Mouse (Mus musculus) hindbrain, embryonic 16.5 days (tissue): ENCODE data around the gene Sept5. TPM values are rescaled to one million over a fixed set of nuclear protein-coding genes. Genes with fewer than 3 reads are reported as not detected.

Experiments used
- ATAC-seq: fragments of 200-750 bp; cut with Nextera tagmentation; 2 replicates; pipeline ENCODE4 v1.8.0; 2017; ENCODE audit warnings: moderate TSS enrichment, moderate library complexity
- H3K27ac ChIP-seq: fragments of 300-500 bp; sonication (generic); 2 replicates; pipeline ENCODE4 v1.5.1; 2014; ENCODE audit warnings: low read depth, mild to moderate bottlenecking, control low read depth, low read length, moderate library complexity
- H3K27me3 ChIP-seq: fragments of 300-500 bp; sonication (generic); replicated peaks from 2 replicates; pipeline ENCODE4 v1.6.1; 2014; ENCODE audit warnings: low read length; ENCODE audit not compliant: control insufficient read depth, insufficient read depth
- H3K36me3 ChIP-seq: fragments of 300-500 bp; sonication (generic); 2 replicates; pipeline ENCODE4 v1.6.1; 2014; ENCODE audit warnings: mild to moderate bottlenecking, low read length, moderate library complexity, mixed read lengths; ENCODE audit not compliant: control insufficient read depth, insufficient read depth
- H3K4me1 ChIP-seq: fragments of 300-500 bp; sonication (generic); 2 replicates; pipeline ENCODE4 v1.6.1; 2014; ENCODE audit warnings: low read depth, low read length; ENCODE audit not compliant: control insufficient read depth, insufficient read depth
- H3K4me2 ChIP-seq: fragments of 300-500 bp; sonication (generic); 2 replicates; pipeline ENCODE4 v1.6.1; 2014; ENCODE audit warnings: mild to moderate bottlenecking, low read length, control low read depth, moderate library complexity
- H3K4me3 ChIP-seq: fragments of 300-500 bp; sonication (generic); 2 replicates; pipeline ENCODE4 v1.5.1; 2014; ENCODE audit warnings: mild to moderate bottlenecking, low read length, control low read depth, moderate library complexity
- H3K9ac ChIP-seq: fragments of 300-500 bp; sonication (generic); 2 replicates; pipeline ENCODE4 v1.6.1; 2014; ENCODE audit warnings: low read depth, mild to moderate bottlenecking, control low read depth, low read length, moderate library complexity
- H3K9me3 ChIP-seq: fragments of 300-500 bp; sonication (generic); 2 replicates; pipeline ENCODE4 v1.6.1; 2014; ENCODE audit warnings: mild to moderate bottlenecking, low read length, moderate library complexity; ENCODE audit not compliant: control insufficient read depth
- WGBS: fragments of 180-500 bp; shearing (Covaris S2); extraction: QIAGEN DNeasy Blood & Tissue Kit; methylation state at CpG from one replicate; pipeline ENCODE4 v1.1.7; 2014; 5-methylcytosine and 5-hydroxymethylcytosine counted together
- polyA plus RNA-seq: library from polyadenylated mRNA; unstranded; fragments of >200 nt; fragmentation: Nextera tagmentation; extraction: Ambion mirVana; gene quantifications from 2 replicates; pipeline ENCODE4 v1.2.1, GENCODE M21; 2015

The Sept5 gene
- polyA plus RNA-seq, 1 experiment from 2014 or later = 249 TPM

- no peak overlapping the region for H3K9ac ChIP-seq
- no peaks in the 10 kb centered on the region for H3K36me3 ChIP-seq
- H3K4me3 ChIP-seq = no peak overlapping the region
- 52% methylated on average over 3 of the region's 3 CpGs for WGBS
- H3K4me1 ChIP-seq = no peaks in the 10 kb centered on the region
- H3K27ac ChIP-seq = no peak overlapping the region
- ATAC-seq = no peak
- H3K4me2 ChIP-seq = no peak overlapping the region
- H3K27me3 ChIP-seq = no peaks in the 10 kb centered on the region
- no peaks in the 10 kb centered on the region for H3K9me3 ChIP-seq
Measured at GRCm38 (mm10) chr16:18636804-18637203, 7.0 kb upstream of the Sept5 start.

GRCm38 (mm10) chr16:18636401-18636800 lies 6.6 kb upstream of the Sept5 start:
- no peaks in the 10 kb centered on the region for H3K27me3 ChIP-seq
- no peaks in the 10 kb centered on the region for H3K4me1 ChIP-seq
- H3K9ac ChIP-seq = no peak overlapping the region
- no peak overlapping the region for H3K27ac ChIP-seq
- H3K4me3 ChIP-seq = no peak overlapping the region
- H3K9me3 ChIP-seq = no peaks in the 10 kb centered on the region
- no peak for ATAC-seq
- WGBS = 80% methylated on average over 5 of the region's 5 CpGs
- no peaks in the 10 kb centered on the region for H3K36me3 ChIP-seq
- H3K4me2 ChIP-seq = no peak overlapping the region

- H3K4me1 ChIP-seq = peaks cover 7% of the 10 kb centered on the region
- no peak overlapping the region for H3K9ac ChIP-seq
- H3K9me3 ChIP-seq = no peaks in the 10 kb centered on the region
- WGBS = 27% methylated on average over 1 of the region's 1 CpGs
- no peak for ATAC-seq
- no peak overlapping the region for H3K4me2 ChIP-seq
- no peaks in the 10 kb centered on the region for H3K36me3 ChIP-seq
- no peak overlapping the region for H3K27ac ChIP-seq
- no peaks in the 10 kb centered on the region for H3K27me3 ChIP-seq
- no peak overlapping the region for H3K4me3 ChIP-seq
Measured at GRCm38 (mm10) chr16:18633333-18633732, 3.6 kb upstream of the Sept5 start.

GRCm38 (mm10) chr16:18632816-18633215 lies 3.1 kb upstream of the Sept5 start:
- Histone ChIP-seq H3K27ac (no peak overlapping the region), H3K4me1 (peaks cover 12% of the 10 kb centered on the region), H3K4me3 (no peak overlapping the region), H3K36me3 (no peaks in the 10 kb centered on the region), H3K4me2 (no peak overlapping the region), H3K27me3 (no peaks in the 10 kb centered on the region), H3K9ac (no peak overlapping the region), H3K9me3 (no peaks in the 10 kb centered on the region)
- no peak for ATAC-seq
- WGBS = 55% methylated on average over 2 of the region's 2 CpGs

- no peak overlapping the region for H3K4me2 ChIP-seq
- WGBS = 49% methylated on average over 3 of the region's 3 CpGs
- no peak overlapping the region for H3K4me3 ChIP-seq
- H3K9me3 ChIP-seq = no peaks in the 10 kb centered on the region
- no peak for ATAC-seq
- H3K27ac ChIP-seq = no peak overlapping the region
- H3K4me1 ChIP-seq = peaks cover 20% of the 10 kb centered on the region
- no peaks in the 10 kb centered on the region for H3K36me3 ChIP-seq
- no peaks in the 10 kb centered on the region for H3K27me3 ChIP-seq
- H3K9ac ChIP-seq = no peak overlapping the region
Measured at GRCm38 (mm10) chr16:18632059-18632458, 2.3 kb upstream of the Sept5 start.

GRCm38 (mm10) chr16:18631141-18631540 lies 1.4 kb upstream of the Sept5 start:
- peaks cover 26% of the 10 kb centered on the region for H3K4me1 ChIP-seq
- no peak overlapping the region for H3K9ac ChIP-seq
- H3K27me3 ChIP-seq = no peaks in the 10 kb centered on the region
- WGBS = 49% methylated on average over 7 of the region's 7 CpGs
- ATAC-seq = no peak
- no peaks in the 10 kb centered on the region for H3K36me3 ChIP-seq
- H3K4me2 ChIP-seq = no peak overlapping the region
- H3K4me3 ChIP-seq = no peak overlapping the region
- peaks cover 2% of the 10 kb centered on the region; the same call in 1 of the 2 replicates for H3K9me3 ChIP-seq
- H3K27ac ChIP-seq = no peak overlapping the region

- 50% methylated on average over 5 of the region's 5 CpGs for WGBS
- ATAC-seq = peak; percentile 7; the same call in 1 of the 2 replicates
- H3K4me3 ChIP-seq = peak overlapping the region; percentile 83
- peak overlapping the region; percentile 85 for H3K27ac ChIP-seq
- H3K9me3 ChIP-seq = peaks cover 2% of the 10 kb centered on the region; the same call in 1 of the 2 replicates
- peaks cover 31% of the 10 kb centered on the region for H3K4me1 ChIP-seq
- peak overlapping the region; percentile 88 for H3K4me2 ChIP-seq
- H3K27me3 ChIP-seq = peaks cover 4% of the 10 kb centered on the region
- peaks cover under 1% of the 10 kb centered on the region; the same call in 1 of the 2 replicates for H3K36me3 ChIP-seq
- peak overlapping the region; percentile 96 for H3K9ac ChIP-seq
Measured at GRCm38 (mm10) chr16:18630291-18630690, 537 bp upstream of the Sept5 start.

GRCm38 (mm10) chr16:18628948-18629340 lies 810 bp downstream of the Sept5 start:
- peak overlapping the region; percentile 85 for H3K27ac ChIP-seq
- no peak; the same call in 1 of the 2 replicates for ATAC-seq
- WGBS = 21% methylated on average over 2 of the region's 2 CpGs

GRCm38 (mm10) chr16:18628206-18628947 lies 1.4 kb downstream of the Sept5 start:
- 44% methylated on average over 7 of the region's 7 CpGs for WGBS
- peaks cover 31% of the 10 kb centered on the region for H3K4me1 ChIP-seq
- peaks cover 20% of the 10 kb centered on the region for H3K36me3 ChIP-seq
- peak overlapping the region; percentile 83 for H3K4me3 ChIP-seq
- peak overlapping the region; percentile 96 for H3K9ac ChIP-seq
- H3K9me3 ChIP-seq = peaks cover 2% of the 10 kb centered on the region; the same call in 1 of the 2 replicates
- peak overlapping the region; percentile 88 for H3K4me2 ChIP-seq
- H3K27ac ChIP-seq = no peak overlapping the region
- no peak for ATAC-seq
- H3K27me3 ChIP-seq = peaks cover 22% of the 10 kb centered on the region

More at GRCm38 (mm10) chr16:18628948-18629340, 810 bp downstream of the Sept5 start:
- H3K4me1 ChIP-seq = peaks cover 31% of the 10 kb centered on the region
- peaks cover 2% of the 10 kb centered on the region; the same call in 1 of the 2 replicates for H3K9me3 ChIP-seq
- H3K4me3 ChIP-seq = peak overlapping the region; percentile 83
- peak overlapping the region; percentile 88 for H3K4me2 ChIP-seq
- peaks cover 14% of the 10 kb centered on the region for H3K36me3 ChIP-seq
- peak overlapping the region; percentile 96 for H3K9ac ChIP-seq
- H3K27me3 ChIP-seq = peaks cover 17% of the 10 kb centered on the region
